Mouse (Mus musculus) liver, postnatal 0 days (tissue): ENCODE results near the gene Zc3h18. TPM values are rescaled to one million over a fixed set of nuclear protein-coding genes. Genes with fewer than 3 reads are reported as not detected.

ENCODE experiments used
- ATAC-seq: fragments of 200-750 bp; cut with Nextera tagmentation; 2 replicates; pipeline ENCODE4 v1.8.0; 2017; ENCODE audit warnings: mild to moderate bottlenecking, moderate library complexity
- DNase-seq: peaks from one replicate; pipeline ENCODE4 v3.0.0-alpha.2; 2016
- H3K27ac ChIP-seq: fragments of 300-500 bp; sonication (generic); 2 replicates; pipeline ENCODE4 v1.5.1; 2014; ENCODE audit warnings: antibody characterized with exemption, moderate library complexity, mild to moderate bottlenecking, low read depth
- H3K27me3 ChIP-seq: fragments of 300-500 bp; sonication (generic); 2 replicates; pipeline ENCODE4 v1.6.1; 2014; ENCODE audit warnings: low read length, control low read depth, mixed read lengths; ENCODE audit not compliant: insufficient read depth
- H3K36me3 ChIP-seq: fragments of 300-500 bp; sonication (generic); replicated peaks from 2 replicates; pipeline ENCODE4 v1.6.1; 2014; ENCODE audit warnings: mild to moderate bottlenecking, control low read depth, low read length, moderate library complexity, mixed read lengths; ENCODE audit not compliant: insufficient read depth
- H3K4me1 ChIP-seq: fragments of 300-500 bp; sonication (generic); 2 replicates; pipeline ENCODE4 v1.6.1; 2014; ENCODE audit warnings: antibody characterized with exemption, mild to moderate bottlenecking, control low read depth; ENCODE audit not compliant: insufficient read depth
- H3K4me2 ChIP-seq: fragments of 300-500 bp; sonication (generic); 2 replicates; pipeline ENCODE4 v1.6.1; 2014; ENCODE audit warnings: low read depth, mild to moderate bottlenecking, low read length, moderate library complexity, mixed read lengths
- H3K4me3 ChIP-seq: fragments of 300-500 bp; sonication (generic); 2 replicates; pipeline ENCODE4 v1.5.1; 2014; ENCODE audit warnings: low read depth, low read length
- H3K9ac ChIP-seq: fragments of 300-500 bp; sonication (generic); replicated peaks from 2 replicates; pipeline ENCODE4 v1.6.1; 2014; ENCODE audit warnings: mild to moderate bottlenecking, moderate library complexity
- H3K9me3 ChIP-seq: fragments of 300-500 bp; sonication (generic); 2 replicates; pipeline ENCODE4 v1.6.1; 2016; ENCODE audit warnings: mild to moderate bottlenecking, control low read depth, low read length, mixed read lengths
- CTCF ChIP-seq: sonication (generic); IDR thresholded peaks from 2 replicates; pipeline ENCODE4 v1.5.1; 2016; ENCODE audit warnings: antibody characterized with exemption, low read depth
- EP300 ChIP-seq: IDR thresholded peaks from 2 replicates; pipeline ENCODE4 v1.6.1; 2016; ENCODE audit warnings: antibody characterized with exemption, low read depth, mild to moderate bottlenecking
- WGBS: fragments of 180-500 bp; shearing (Covaris S2); extraction: QIAGEN DNeasy Blood & Tissue Kit; methylation state at CpG from one replicate; pipeline ENCODE4 v1.1.7; 2014; ENCODE audit not compliant: insufficient replicate concordance; 5-methylcytosine and 5-hydroxymethylcytosine counted together
- polyA plus RNA-seq: library from polyadenylated mRNA; unstranded; fragments of >200 nt; fragmentation: Nextera tagmentation; extraction: Ambion mirVana; gene quantifications from 2 replicates; pipeline ENCODE4 v1.2.1, GENCODE M21; 2015

Gene Zc3h18
- polyA plus RNA-seq, 1 experiment from 2014 or later, result 15.6 TPM

DNA sequence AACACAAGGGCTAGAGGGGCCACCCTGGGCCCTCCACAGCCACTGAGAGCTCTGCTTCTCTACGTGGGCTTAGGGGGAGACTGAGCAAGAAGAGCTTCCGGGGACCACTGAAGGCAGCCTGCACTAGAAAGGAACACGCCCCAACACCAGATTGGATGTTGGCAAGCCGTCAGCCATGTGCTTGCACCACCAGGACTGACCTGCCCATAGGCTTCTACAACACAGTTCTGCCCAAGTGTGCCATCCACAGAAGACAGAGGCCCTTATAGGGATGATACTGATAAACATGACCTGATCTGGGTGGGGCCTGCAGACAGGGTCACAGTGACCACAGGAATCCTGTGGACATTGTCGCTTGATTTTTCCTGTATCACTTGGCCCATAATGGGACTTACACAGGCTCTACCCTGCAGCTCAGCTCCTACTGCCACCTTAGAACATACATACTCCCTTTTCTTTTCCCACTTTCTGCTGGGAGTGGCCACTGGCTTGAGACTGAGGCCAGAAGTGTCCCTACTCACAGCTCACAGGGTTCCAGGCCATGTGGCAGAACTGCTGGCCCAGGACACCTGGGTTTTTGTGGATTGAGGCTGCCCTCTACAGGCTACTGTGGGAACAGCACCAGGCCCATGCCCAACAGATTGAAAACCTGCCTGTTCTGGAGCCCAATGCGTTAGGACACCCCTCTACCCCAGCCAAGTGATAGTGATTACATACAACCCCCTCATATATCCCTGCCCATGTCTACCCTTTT lies 43.5 kb upstream of the Zc3h18 start:
- peaks cover 3% of the 10 kb centered on the region; the same call in 1 of the 2 replicates for H3K9me3 ChIP-seq
- 66% methylated on average over 6 of the region's 6 CpGs for WGBS
- H3K9ac ChIP-seq, result no peak overlapping the region
- DNase-seq (peak; percentile 88), ATAC-seq (0 out of 2 replicates have a peak, but pooled peaks have one; percentile 22)
- H3K27ac ChIP-seq, result no peak overlapping the region
- peaks cover 72% of the 10 kb centered on the region for H3K36me3 ChIP-seq
- no peak overlapping the region for H3K4me3 ChIP-seq
- H3K27me3 ChIP-seq, result no peaks in the 10 kb centered on the region
- peaks cover 32% of the 10 kb centered on the region for H3K4me1 ChIP-seq
- no peak overlapping the region for H3K4me2 ChIP-seq
- no peak for TF ChIP-seq EP300
- TF ChIP-seq CTCF, result peak; percentile 98

DNA sequence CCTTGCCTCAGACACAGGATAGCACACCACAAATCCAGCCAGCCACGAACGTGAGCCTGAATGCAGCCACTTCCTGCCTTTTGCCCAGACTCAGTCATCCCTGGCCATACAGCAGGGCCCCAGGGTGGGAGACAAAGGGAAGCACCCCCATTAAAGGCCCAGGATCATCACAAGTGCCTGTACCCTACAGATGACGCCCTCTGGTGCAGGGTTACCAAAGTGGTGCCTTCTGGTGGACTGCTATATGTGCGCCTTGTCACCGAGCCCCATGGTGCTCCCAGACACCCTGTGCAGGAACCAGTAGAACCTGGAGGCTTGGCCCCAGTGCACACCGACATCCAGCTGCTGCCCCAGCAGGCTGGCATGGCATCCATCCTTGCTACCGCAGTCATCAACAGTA lies 42.9 kb upstream of the Zc3h18 start:
- H3K27me3 ChIP-seq, result no peaks in the 10 kb centered on the region
- H3K4me2 ChIP-seq, result no peak overlapping the region
- H3K9ac ChIP-seq, result no peak overlapping the region
- H3K4me1 ChIP-seq, result peaks cover 31% of the 10 kb centered on the region
- no peak for DNase-seq
- no peak overlapping the region for H3K27ac ChIP-seq
- WGBS, result 89% methylated on average over 7 of the region's 7 CpGs
- no peak for TF ChIP-seq CTCF
- TF ChIP-seq EP300, result no peak
- no peak for ATAC-seq
- H3K9me3 ChIP-seq, result peaks cover 3% of the 10 kb centered on the region; the same call in 1 of the 2 replicates
- peaks cover 71% of the 10 kb centered on the region for H3K36me3 ChIP-seq
- no peak overlapping the region for H3K4me3 ChIP-seq

DNA sequence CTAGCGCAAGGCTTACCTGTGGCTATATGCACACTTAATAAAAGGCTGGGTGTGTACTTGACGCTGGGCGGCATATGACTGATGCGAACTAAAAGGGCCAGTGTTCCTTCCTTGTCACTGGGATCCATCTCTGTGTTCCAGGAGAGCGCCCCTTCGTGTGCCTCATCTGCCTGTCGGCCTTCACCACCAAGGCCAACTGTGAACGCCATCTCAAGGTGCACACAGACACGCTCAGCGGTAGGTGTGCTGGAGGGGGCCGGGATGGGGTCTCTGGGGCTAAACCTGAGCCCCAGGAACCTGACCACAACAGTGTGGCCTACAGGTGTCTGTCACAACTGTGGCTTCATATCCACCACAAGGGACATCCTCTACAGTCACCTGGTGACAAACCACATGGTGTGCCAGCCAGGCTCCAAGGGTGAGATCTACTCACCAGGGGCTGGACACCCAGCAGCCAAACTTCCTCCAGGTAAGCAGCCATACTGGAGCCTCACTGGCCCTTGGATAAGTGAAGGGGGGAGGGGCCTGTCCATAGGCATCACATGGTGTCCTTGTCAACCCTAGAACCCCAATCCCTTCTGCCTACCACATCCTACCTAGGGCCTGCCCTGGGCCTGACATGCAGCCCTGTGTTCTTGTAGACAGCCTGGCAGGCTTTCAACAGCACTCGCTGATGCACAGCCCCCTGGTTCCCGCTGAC lies 41.5 kb upstream of the Zc3h18 start:
- TF ChIP-seq CTCF (no peak), EP300 (no peak)
- no peak for DNase-seq
- Histone ChIP-seq H3K4me1 (peaks cover 17% of the 10 kb centered on the region), H3K4me3 (no peak overlapping the region), H3K27me3 (no peaks in the 10 kb centered on the region), H3K9ac (no peak overlapping the region), H3K27ac (no peak overlapping the region), H3K36me3 (peaks cover 70% of the 10 kb centered on the region), H3K9me3 (peaks cover 3% of the 10 kb centered on the region; the same call in 1 of the 2 replicates), H3K4me2 (no peak overlapping the region)
- 97% methylated on average over 13 of the region's 13 CpGs for WGBS
- no peak for ATAC-seq

DNA sequence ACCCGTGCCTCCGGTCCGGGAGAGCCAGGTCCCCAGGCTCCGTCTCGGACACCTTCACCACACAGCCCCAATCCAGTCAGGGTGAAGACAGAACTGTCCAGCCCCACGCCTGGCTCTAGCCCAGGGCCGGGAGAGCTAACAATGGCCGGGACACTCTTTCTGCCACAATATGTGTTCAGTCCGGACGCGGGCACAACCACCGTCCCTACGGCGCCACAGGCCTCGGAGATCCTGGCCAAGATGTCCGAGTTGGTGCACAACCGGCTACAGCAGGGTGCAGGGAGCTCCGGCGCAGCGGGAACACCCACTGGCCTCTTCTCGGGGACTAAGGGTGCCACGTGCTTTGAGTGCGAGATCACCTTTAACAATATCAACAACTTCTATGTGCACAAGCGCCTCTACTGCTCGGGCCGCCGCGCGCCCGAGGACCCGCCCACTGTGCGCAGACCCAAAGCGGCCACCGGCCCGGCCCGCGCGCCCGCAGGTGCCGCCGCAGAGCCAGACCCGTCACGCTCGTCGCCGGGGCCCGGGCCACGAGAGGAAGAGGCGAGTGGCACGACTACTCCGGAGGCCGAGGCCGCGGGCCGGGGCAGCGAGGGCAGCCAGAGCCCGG lies 40.7 kb upstream of the Zc3h18 start:
- TF ChIP-seq CTCF (no peak), EP300 (no peak)
- Histone ChIP-seq H3K9ac (no peak overlapping the region; the same call in 1 of the 2 replicates), H3K27ac (no peak overlapping the region), H3K4me3 (no peak overlapping the region), H3K36me3 (peaks cover 70% of the 10 kb centered on the region), H3K27me3 (no peaks in the 10 kb centered on the region), H3K4me1 (peaks cover 9% of the 10 kb centered on the region), H3K4me2 (0 out of 2 replicates have a peak overlapping the region, but pooled peaks have one; percentile 18), H3K9me3 (peaks cover 3% of the 10 kb centered on the region; the same call in 1 of the 2 replicates)
- ATAC-seq (no peak), DNase-seq (no peak)
- whole genome bisulfite sequencing, result 84% methylated on average over 55 of the region's 57 CpGs

DNA sequence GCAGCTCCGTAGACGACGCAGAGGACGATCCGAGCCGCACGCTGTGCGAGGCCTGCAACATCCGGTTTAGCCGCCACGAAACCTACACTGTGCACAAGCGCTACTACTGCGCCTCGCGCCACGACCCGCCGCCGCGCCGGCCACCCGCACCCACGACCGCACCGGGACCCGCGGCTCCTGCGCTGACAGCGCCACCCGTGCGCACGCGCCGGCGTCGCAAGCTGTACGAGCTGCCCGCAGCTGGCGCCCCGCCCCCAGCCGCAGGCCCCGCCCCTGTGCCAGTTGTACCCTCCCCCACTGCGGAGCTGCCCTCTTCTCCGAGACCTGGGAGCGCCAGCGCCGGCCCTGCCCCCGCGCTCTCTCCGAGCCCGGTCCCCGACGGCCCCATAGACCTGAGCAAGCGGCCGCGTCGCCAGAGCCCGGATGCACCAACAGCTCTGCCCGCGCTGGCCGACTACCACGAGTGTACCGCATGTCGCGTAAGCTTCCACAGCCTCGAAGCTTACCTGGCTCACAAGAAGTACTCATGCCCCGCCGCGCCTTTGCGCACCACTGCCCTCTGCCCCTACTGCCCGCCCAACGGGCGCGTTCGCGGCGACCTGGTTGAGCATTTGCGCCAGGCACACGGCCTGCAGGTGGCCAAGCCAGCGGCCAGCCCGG lies 40.0 kb upstream of the Zc3h18 start:
- no peak for TF ChIP-seq CTCF
- TF ChIP-seq EP300, result no peak
- 0 out of 2 replicates have a peak overlapping the region, but pooled peaks have one; percentile 18 for H3K4me2 ChIP-seq
- no peak overlapping the region; the same call in 1 of the 2 replicates for H3K9ac ChIP-seq
- WGBS, result 90% methylated on average over 73 of the region's 81 CpGs
- DNase-seq, result no peak
- H3K36me3 ChIP-seq, result peaks cover 63% of the 10 kb centered on the region
- no peaks in the 10 kb centered on the region for H3K27me3 ChIP-seq
- no peak for ATAC-seq
- H3K27ac ChIP-seq, result no peak overlapping the region
- peaks cover 3% of the 10 kb centered on the region for H3K4me1 ChIP-seq
- H3K9me3 ChIP-seq, result peaks cover 3% of the 10 kb centered on the region; the same call in 1 of the 2 replicates
- H3K4me3 ChIP-seq, result no peak overlapping the region

GRCm38 (mm10) chr8:122338852-122339251 lies 37.6 kb upstream of the Zc3h18 start:
- Histone ChIP-seq H3K9ac (no peak overlapping the region), H3K4me2 (no peak overlapping the region), H3K36me3 (peaks cover 44% of the 10 kb centered on the region), H3K27ac (no peak overlapping the region), H3K4me3 (no peak overlapping the region), H3K27me3 (peaks cover 5% of the 10 kb centered on the region), H3K9me3 (peaks cover 3% of the 10 kb centered on the region; the same call in 1 of the 2 replicates), H3K4me1 (peaks cover 20% of the 10 kb centered on the region)
- WGBS, result 71% methylated on average over 6 of the region's 6 CpGs
- DNase-seq, result no peak
- TF ChIP-seq EP300 (no peak), CTCF (peak; percentile 34; the same call in 1 of the 2 replicates)
- ATAC-seq, result no peak
